Mouse (Mus musculus) lung, postnatal 10 days (tissue): ENCODE measurements around the gene Slc2a10.

Experiments used
- DNase-seq: peaks from one replicate; pipeline ENCODE4 v3.0.0; 2021

The Slc2a10 gene

DNA sequence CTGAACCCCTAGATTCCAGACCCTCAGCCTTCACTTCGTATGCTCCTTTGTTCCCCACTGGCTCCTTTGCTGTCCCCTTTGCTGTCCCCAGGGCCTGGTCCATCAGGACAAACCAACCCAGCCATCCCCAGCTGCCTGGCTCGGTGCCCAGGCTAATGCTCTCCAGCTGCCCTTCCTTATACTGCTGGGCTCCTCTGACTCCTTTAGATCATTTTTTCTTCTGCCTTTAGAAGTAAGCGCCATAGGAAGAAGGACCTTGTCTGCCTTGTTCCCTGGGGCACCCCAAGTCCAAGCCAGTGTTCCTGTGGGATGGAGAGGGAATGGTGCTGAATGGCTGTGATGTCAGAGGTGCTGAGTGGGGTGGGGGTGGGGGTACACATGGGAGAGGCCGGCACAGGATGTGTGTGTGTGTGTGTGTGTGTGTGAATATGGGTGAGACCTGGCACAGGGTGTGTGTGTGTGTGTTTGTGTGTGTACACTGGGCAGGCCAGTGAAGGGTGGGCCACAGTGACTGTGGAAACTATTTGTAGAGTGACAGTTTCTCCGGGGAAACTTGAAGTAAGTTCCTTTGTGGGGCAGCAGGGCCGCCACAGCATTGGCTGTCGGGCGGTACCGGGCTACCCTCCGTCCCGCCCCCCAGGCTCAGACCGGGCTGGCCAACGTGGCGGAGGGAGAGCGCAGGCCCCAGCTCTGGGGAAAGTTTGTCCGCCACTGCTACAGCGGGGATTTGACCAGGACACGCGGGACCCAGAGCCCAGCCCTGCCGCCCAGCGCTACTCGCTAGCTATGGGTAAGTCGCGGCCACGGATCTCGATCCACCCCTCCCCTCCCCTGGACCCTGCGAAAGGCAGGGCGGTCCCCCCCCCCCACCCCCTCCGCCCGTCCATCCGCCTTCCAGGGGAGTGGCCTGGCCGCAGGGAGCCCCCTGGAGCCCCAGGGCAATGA is at the start of gene Slc2a10:
TSS of gene Slc2a10 (plus strand) at position 529 of the 945 bp plus-strand sequence.
- peak; percentile 84 for DNase-seq

DNA sequence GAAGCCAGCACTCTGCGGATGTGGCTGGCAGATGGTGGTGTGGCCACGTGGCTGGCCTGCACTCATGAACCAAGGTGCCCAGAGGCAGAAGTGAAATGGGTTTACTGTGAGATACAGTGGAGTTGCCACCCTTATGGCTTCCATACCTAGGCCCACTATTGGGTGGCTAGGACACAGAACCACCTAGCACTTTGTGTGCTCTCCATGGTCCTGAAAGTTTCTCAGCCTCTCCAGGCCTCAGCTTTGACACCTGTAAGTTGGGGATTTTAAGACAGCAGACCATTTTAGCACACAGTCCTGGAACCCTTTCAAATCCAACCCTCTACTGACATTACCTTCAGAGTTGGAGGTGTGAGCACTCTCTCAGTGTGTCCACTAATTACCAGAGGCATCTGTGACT is 46.9 kb upstream of the Slc2a10 start:
- peak; percentile 11 for DNase-seq

DNA sequence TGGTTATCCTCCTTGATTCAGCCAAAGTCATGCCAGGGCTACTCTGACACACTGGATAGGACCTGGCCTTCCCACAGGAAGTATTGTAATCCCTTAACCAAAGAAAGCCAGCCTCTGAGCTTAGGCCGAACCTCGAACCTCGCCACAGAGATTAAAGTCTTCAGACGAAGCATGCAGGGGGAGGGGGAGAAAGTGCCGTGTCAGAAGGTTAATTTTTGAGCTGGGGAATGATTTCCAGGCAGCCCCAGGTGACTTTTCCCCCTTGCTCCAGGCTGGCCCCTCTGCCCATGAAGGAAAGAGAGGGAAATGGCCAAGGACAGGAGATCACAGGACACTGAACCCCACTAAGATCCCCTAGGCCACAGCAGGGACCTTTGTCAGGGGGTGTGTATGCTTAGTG is 45.4 kb upstream of the Slc2a10 start:
- no peak for DNase-seq

DNA sequence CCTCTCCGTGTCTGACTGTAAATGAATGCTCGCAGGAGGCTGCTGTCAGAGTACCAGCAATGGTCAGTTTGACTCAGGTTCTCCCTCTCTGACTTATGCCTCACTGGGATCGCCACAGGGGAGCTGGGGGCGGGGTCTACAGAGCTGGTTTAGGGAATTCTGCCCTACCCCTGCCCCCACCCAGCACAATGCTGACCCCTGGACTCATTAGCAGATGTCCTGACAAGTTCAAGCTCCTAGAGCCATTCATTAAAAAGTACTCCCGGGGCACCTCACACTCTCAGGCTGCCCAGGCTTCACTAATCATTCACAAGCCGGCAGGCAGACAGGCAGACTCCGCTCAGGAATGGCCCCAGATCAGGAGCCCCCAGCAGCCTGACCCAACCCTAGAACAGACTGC is 43.9 kb upstream of the Slc2a10 start:
- DNase-seq, result no peak

DNA sequence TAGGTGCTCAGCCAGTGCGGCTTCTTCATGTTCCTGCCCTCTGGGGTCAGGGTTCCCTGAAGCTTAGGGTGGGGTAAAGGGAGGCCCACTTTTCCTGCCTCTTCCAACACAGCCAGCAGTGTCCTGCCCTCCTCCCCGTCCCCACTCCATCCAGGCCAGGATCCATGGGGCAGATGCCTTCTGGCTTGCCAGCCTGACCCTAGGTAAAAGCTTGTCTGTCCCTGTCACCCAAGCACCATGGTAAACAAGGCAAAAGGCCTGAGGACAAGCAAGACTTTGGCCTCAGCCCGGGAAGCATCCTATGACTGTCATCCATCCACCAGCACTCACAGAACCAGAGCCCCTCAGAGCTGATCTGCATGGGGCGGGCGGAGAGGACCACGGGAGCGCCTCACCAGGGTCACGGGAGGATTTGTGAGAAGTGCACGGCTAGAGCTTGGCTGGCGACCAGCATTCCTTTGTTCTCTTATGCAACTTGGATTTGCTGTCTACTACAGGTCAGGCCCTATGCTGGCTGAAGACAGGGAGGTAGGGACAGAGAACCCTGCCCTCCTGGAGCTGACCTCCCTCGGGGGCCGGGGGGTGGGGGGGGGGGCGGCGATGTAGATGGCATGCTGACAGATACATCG is 35.6 kb upstream of the Slc2a10 start:
- peak; percentile 50 for DNase-seq

DNA sequence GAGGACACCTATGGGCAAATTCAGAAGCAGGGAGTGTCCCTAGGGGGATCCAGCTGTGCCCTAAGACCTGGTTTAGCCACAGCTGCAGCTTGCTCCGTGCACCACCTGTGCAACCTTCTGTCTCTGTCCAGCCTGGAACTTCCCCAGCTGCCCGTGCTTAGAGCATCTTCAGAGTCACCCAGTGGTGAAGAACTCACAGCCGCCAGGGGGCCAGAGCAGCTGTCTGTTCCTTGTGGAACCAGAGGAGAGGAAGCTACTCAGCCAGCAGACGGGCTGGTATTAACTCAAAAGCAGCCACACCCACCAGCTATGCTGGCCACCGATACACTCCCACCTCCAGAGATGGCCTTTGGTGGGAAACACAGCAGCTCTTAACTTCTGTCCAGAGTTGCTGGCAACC is 33.4 kb upstream of the Slc2a10 start:
- DNase-seq, result peak; percentile 38

DNA sequence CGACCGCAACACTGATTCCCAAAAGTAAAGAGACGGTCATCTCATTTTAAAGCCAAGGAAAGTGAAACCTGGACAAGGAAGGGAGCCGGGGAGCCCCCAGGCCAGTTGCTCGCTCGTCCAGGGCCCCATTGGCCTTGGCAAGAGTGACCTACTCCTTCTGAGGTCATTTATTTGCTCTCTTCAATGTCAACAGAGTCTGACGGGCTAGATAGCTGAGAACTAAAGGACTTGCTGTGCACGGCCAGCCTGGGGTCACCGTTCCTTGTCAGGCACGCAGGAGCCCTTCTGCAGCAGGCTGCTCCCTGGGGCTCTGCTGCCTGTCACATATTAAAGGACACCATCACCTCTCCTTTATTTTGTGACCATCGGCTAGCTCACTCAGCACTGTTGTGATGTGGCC is 31.6 kb upstream of the Slc2a10 start:
- no peak for DNase-seq

DNA sequence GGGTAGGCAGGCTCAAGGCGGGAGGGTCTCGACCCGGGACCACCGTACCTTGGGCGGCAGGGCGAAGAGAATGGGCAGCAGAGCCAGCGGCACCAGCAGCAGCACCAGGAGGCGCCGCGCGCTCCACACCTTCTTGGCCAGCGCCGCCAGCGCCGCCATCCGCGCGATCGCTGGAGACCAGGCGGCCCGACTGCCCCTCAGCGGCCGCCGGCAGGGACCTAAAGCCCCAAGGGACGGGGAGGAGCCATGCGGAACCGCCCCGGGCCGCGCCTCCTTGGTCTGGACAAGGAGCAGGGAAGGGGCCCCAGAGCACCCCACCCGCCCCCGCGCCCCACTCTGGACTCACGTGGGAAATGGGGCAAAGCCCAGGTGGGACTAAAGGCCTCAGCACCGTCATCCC is 30.6 kb upstream of the Slc2a10 start, which contains the start of gene Slc13a3:
TSS of gene Slc13a3 (minus strand) at position 228 of the 400 bp plus-strand sequence.
- peak; percentile 44 for DNase-seq

DNA sequence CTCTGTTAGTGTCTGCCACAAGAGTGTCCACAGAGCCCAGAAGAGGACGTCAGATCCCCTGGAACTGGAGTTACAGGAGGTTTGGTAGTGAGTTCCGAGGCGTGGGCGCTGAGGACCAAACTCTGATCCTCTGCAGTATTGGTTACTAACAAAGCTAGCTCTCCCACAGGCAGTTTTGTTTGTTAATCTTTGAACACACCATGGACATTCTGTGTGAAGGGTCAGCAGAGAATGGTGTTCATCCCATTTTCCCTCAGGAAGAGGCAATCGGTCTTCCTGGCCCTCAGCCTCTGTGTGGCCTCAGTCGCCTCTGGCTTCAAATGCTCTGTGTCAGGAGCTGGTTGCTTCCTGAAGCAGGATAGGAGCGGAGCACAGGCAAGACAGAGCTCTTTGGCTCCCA is 28.2 kb upstream of the Slc2a10 start:
- DNase-seq, result no peak

DNA sequence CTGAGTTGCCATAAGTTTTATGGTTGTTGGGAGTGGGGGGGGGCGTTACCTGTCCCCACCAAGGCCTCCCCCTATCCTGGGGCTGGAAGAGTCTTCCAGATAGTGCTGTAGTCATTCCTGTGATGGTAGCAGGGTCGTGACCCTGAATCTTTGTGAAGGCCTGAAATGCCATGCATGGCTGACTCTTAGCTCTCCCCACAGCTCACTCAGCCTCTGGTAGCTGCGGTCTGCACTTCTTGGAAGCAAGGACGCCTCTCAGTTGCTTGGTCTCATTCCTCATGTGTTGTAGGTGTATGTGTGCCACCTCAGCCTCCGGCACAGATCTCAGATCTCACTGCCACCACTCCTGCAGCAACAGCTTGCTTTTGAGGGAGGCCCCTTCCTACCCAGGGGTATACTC is 27.7 kb upstream of the Slc2a10 start:
- DNase-seq, result no peak

DNA sequence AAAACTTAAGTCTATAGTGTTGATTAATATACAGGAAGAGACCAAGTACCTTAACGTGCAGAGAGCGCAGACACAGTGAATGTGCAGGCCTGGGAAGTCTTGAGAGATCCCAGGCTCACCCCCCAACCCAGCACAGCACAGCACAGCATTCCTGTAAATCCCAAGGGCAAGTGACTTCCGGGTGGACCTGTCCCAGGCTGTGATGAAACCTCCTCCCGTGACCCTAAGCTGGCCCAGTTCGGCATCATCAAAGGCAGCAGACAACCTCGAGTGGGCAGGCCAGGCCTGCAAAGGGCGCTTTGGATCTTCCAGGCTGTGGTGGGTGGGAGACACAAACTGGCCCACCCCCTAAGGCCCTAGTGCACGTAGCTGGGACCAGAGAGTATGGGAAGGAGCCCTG is 21.6 kb upstream of the Slc2a10 start:
- DNase-seq, result no peak

DNA sequence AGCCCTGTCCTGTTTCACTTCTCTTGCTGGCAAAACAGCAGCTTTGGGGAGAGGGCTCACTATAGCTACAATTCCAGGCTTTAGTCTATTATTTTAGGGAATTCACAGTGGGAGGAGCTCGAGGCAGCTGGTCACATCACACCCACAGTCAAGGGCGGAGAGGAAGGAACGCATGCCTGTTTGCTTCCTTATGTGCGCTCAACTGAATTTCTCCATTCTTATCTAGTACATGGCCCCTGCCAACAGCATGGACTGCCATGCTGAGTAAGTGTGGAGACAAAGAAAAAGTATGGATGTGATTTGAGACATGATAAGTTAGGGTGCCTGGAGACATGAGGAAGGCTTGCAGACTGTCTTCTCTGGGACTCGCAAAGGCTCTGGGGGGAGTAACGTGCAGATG is 19.4 kb upstream of the Slc2a10 start:
- DNase-seq, result no peak

DNA sequence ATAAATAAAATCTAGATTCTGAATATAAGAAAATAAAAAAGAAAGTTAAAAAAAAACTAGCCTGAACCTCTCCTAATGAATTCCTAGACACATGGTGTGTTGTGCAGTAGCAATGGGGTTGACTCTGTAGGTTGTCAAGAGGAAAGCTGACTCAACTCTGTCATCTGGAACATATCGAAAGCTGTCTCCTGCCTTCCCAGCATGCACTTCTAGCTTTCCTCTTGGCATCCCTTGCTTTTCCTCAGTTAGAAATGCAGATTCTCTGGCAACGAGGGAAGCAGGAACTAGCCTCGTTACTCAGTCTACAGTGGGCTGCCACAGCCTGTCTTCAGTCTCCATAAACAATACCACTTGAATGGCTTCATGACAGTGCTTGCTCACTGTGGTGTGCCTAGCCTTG is 17.8 kb upstream of the Slc2a10 start:
- DNase-seq, result no peak

DNA sequence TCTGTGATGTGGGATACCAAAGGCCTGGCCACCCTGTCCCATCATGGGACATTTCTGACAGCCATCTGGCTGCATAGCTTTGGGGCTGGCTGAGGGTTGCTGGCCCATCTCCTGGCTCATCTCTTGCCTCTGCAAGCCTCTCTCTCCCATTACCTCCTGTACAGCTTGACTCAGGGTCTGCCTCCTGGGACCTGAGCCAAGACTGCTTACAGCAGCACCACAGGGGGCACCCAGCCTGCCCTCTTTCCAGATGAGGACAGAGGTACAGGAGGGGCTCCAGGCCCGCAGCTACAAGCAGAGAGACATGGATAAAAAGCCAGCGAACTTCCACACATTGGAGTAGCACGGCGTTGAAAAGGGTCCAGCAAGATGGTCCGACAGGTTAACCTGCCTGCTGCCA is 17.2 kb upstream of the Slc2a10 start:
- DNase-seq, result no peak

DNA sequence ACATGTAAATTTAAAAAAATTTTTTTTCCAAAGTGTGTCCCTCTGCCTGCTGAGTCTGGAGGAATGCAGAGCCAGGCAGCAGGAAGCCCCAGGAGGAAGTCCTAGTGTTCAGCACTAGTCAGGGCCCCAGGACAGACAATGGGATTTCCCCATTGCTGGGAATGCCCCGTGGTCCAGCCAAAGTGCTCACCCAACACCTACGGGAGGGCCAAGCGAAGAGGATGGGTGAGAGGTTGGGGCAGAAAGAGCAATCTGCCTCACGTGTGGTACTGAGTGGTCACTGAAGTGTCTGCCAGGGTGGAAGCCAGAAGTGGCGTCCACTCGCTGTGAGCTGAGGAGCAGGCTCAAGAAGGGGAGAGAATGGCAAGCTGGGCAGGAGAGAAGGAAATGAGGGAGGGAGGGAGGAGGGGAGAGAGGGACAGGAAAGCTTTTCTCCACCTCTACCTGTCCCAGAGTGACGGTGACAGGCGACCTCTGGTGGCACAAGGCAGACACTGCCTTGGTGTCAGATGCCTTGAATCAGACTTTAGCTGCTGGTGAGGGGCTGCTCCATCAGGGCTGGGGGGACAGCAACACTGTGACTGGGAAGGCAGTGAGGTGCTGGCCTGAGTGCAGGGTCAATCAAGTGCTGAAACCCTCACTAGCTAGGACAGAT is 16.6 kb upstream of the Slc2a10 start:
- DNase-seq, result peak; percentile 59

DNA sequence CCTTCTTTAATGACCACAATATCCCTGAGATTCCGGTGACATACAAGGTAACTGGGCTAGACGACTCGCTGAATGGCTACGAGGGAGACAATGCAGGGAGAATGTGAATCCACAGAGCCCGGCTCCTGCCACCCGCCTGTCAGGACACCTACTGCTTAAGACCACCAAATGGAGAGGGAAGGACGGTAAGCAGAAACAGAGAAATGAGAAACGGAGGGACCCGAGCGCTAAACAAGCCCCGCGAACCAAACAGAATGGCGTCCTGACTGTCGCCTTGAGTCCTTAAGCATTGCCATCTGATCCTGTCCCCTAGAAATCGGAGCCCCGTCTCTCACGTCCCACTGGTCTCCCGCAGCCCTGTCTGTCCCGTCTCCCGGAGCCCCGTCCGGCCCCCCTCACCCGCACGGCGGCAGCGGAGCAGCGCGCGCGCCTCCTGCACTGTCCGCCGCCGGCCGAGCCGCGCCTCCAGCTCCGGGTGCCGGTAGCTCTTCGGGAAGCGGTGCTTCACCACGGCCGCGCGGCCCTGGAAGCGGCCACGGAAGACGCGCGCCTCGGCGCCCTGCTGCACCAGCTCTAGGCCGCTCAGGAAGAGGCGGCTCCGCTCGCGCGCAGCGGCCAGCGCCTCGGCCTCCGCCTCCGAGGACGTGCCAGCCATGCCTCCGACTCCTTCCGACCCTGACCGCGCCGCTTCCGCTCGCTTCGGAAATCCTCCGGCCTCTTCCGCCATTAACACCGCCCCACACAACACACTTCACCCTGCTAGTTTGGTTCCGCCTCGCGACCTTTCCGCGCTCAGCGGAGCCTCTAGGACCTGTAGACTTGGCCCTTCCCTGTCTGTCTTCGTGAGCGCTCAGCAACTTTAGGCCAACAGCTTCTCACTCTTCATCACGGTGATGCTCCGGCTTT is 10.7 kb upstream of the Slc2a10 start, which contains the start of gene Trp53rka:
TSS of gene Trp53rka (minus strand) at position 677 of the 906 bp plus-strand sequence.
- peak; percentile 90 for DNase-seq

DNA sequence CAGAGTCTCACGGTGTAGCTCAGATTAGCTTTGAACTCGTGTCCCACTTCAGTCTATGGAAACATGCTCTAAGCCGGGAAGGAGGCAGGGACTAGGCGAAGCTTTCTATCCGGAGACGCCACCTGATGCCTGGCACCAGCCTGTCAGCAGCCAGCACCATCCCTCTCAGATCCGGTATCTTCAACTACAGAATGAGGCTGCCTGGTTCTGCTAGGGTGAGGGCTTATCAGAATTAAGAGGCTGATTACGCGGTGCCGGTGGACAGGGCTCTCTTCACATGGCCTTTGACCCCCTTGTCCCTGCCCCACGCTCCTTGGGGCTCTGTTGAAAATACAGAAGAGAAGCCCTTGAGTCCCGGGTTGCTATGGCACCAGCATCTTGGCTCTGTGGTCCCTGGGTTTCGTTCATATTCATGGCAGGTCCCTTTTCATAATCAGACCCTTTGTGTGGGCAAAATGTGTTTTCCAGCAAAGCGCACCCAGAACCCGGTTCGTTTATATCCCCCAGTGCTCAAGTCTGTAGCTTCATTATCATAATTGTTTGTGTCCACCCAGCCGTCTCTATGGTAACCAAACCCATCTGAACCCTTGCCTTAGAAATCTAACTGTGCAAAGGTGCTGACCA is 9.9 kb upstream of the Slc2a10 start:
- peak; percentile 19 for DNase-seq

DNA sequence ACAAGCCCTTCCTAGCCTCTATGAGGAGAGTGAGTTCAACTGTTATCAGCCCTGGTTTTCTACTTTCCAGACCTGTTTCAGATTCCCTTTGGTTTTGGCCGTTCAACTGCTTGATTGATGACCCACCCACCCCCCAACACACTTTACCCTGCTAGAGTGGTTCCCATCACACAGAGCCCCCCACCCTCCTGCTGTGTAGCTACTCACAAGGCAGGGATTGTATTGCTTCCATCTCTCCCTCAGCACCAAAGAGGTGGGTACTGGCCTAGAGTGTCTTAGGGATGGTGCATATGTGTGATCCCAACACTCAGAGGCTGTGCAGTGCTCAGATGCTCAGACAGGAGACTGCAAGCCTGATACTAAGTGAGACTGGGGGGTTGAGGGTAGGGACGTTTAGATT is 9.1 kb upstream of the Slc2a10 start:
- no peak for DNase-seq

DNA sequence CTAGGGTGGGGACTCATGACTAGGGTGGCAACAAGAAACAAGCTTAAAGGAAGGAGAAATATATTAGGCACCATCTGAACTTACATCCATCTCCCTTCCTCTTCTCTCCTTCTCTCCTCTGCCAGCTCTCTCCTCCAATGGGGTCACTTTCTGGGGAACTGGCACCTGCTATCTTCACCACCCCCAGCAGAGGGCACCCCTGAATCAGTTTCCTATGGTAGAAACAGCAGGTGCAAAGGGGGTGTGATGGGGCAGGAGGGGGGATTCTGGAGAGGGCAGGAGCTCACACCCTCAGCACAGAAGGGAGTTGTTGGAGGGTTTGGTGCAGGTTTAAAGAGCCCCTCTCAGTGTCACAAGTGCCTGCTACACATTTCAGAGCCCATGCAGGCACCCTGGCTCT is 7.3 kb upstream of the Slc2a10 start:
- DNase-seq, result peak; percentile 76

DNA sequence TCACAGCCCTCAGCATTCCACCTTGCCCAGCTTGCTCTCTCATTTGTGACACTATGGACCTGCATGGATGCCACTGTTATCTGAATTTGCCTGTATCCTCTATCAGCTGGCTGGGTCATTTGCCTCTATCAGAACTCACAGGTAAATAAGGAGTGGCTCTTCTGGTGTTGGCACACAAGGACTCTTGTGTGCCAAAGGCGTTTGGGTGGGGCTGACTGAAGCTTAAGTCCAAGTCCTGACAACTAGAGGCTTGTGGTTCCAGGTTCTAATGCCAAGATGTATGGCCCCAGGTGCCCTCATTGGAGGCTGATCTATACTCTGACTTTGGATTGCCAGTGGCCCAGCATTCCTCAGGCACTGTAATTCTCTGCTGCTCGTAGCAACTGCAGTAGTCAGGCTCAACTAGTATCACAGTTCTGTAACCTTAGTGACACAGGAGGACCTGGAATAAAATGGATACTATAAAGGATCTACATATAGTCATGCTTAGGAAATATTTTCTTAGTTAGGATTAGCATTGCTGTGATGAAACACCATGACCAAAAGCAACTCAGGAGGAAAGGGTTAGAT is 5.8 kb upstream of the Slc2a10 start:
- DNase-seq, result no peak

DNA sequence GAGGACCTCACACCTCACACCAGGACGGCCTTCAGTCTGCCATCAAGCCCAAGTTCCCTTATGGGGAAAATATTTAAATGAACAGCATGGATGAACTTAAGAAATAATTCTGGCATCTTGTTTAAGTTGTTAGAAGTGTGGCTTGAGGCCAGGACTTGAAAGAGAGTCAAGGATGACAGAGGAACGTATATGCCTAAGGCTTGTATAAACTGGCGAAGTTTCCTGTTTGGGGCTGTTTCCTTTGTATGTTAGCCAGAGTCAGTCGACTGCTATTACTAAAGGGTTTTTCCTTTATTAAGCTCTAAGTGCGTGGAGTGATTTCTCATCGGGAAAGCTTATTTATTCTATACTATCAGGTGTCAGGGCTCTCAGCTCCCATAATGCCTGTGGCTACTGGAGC is 4.8 kb upstream of the Slc2a10 start:
- no peak for DNase-seq

DNA sequence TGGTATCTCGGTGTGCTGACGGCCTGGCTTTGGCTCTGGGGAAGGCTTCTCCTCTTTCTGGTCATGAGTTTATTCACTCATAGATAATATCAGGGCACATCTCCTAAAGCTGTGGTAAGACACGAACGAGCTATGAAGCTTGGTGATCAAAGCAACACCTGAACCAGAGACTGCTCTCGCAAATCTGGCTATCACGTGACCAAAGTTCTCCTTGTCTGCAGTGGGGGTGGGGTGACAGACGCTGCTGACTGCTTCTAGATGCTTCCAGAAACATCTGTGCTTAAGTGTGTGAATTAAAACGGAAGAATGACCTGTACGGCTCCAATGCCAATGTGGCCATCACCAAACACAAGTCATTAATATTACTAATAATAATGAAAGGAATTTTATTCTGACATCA is 6.1 kb downstream of the Slc2a10 start:
- DNase-seq, result no peak
